Comparison of ENCODE assay signal across 19 mouse cellular contexts in genomic region chr15:77847108-77847507, GRCm38 (mm10). TPM values are rescaled to one million over a fixed set of nuclear protein-coding genes. Genes with fewer than 3 reads are reported as not detected.
DNase-seq lines count a peak whose midpoint lies in the region; ATAC-seq and TF ChIP-seq lines count a peak whose summit lies in the region.
"Had no signal": no experiment of that assay in that cellular context is flagged by ENCODE, and none has a peak within 500 bp of the region (broad histone marks: within the 10 kb centered on the region; RNA-seq: fewer than 3 reads in every experiment).

No protein-coding gene starts in this region.

- H3K9ac ChIP-seq in liver, embryonic 16.5 days (ENCODE audit: low read depth, low read length) = no peak overlapping the region
- H3K9ac ChIP-seq in heart, adult 2 months (ENCODE audit: low read depth, low read length) = no peak overlapping the region
- H3K9ac ChIP-seq: embryonic facial prominence, embryonic 13.5 days; forebrain, embryonic 12.5 days; forebrain, postnatal 0 days; heart, embryonic 13.5 days; hindbrain, embryonic 12.5 days had no signal

- no peak for TF ChIP-seq EP300 in heart, adult 2 months (IDR thresholded peaks at IDR 0.05; ENCODE audit: insufficient read depth, low read depth, low read length)

- peak overlapping the region; percentile 46 for H3K27ac ChIP-seq in liver, embryonic 16.5 days (ENCODE audit: low read length)
- no peak overlapping the region for H3K27ac ChIP-seq in heart, adult 2 months
- H3K27ac ChIP-seq: embryonic facial prominence, embryonic 13.5 days; forebrain, embryonic 12.5 days; heart, embryonic 13.5 days; hindbrain, embryonic 12.5 days had no signal

- WGBS in liver, embryonic 16.5 days (ENCODE audit: insufficient replicate concordance) = 56% methylated on average over 3 of the region's 3 CpGs
- WGBS in heart, adult 2 months = 91% methylated on average over 3 of the region's 3 CpGs

- no peaks in the 10 kb centered on the region for H3K27me3 ChIP-seq in liver, embryonic 16.5 days (ENCODE audit: control insufficient read depth, insufficient read depth, low read depth, low read length)
- no peaks in the 10 kb centered on the region for H3K27me3 ChIP-seq in E14TG2a.4 (ENCODE audit: insufficient read depth, low read length)
- H3K27me3 ChIP-seq in splenic B cell, adult 2 months (ENCODE audit: control insufficient read depth, insufficient read depth, low read length, poor library complexity, severe bottlenecking) = no peaks in the 10 kb centered on the region
- no peaks in the 10 kb centered on the region for H3K27me3 ChIP-seq in heart, adult 2 months (ENCODE audit: control insufficient read depth, insufficient read depth, low read length)
- H3K27me3 ChIP-seq: embryonic facial prominence, embryonic 13.5 days; forebrain, embryonic 12.5 days; heart, embryonic 13.5 days; hindbrain, embryonic 12.5 days had no signal

- no peak for TF ChIP-seq POLR2A in heart, adult 2 months (IDR thresholded peaks at IDR 0.05; ENCODE audit: insufficient read depth, low read depth, low read length)

- intact Hi-C loops in heart, adult 2 months (cut with DNase I) = no loop called here

- H3K4me1 ChIP-seq in liver, embryonic 16.5 days (ENCODE audit: control insufficient read depth, low read depth, low read length) = peaks cover 7% of the 10 kb centered on the region
- H3K4me1 ChIP-seq in E14TG2a.4 (replicated peaks; ENCODE audit: low read depth, low read length) = peaks cover 84% of the 10 kb centered on the region
- no peaks in the 10 kb centered on the region for H3K4me1 ChIP-seq in heart, adult 2 months (ENCODE audit: control insufficient read depth, insufficient read depth, low read length)
- H3K4me1 ChIP-seq: embryonic facial prominence, embryonic 13.5 days; forebrain, embryonic 12.5 days; hindbrain, embryonic 12.5 days had no signal

- no peak for DNase-seq in liver
- peak; percentile 40 for DNase-seq in splenic B cell, adult 2 months (ENCODE audit: low read depth, low spot score)
- DNase-seq in heart, adult 2 months = no peak
- no peak for DNase-seq in cerebellum, adult 9-10 months
- DNase-seq: adrenal gland, postnatal 10 days; cerebellum, adult 11-12 months; cerebellum, adult 9-11 months; cerebellum, postnatal 36 days; forebrain, postnatal 0 days; gastrocnemius, postnatal 14 days; heart, postnatal 36 days had no signal

- no peaks in the 10 kb centered on the region for H3K79me2 ChIP-seq in heart, adult 2 months (replicated peaks; ENCODE audit: control insufficient read depth, insufficient read depth, low read length)

- H3K4me2 ChIP-seq in liver, embryonic 16.5 days (ENCODE audit: low read depth, low read length) = no peak overlapping the region
- H3K4me2 ChIP-seq: embryonic facial prominence, embryonic 13.5 days; forebrain, embryonic 12.5 days; heart, embryonic 13.5 days; hindbrain, embryonic 12.5 days had no signal

- no peak for TF ChIP-seq CTCF in E14TG2a.4 (conservative IDR thresholded peaks at IDR 0.05; ENCODE audit: low read length)
- no peak for TF ChIP-seq CTCF in heart, adult 2 months (IDR thresholded peaks at IDR 0.05)

- no peaks in the 10 kb centered on the region for H3K9me3 ChIP-seq in liver, embryonic 16.5 days (replicated peaks; ENCODE audit: control insufficient read depth, low read length)
- H3K9me3 ChIP-seq in E14TG2a.4 (ENCODE audit: low read length) = no peaks in the 10 kb centered on the region
- H3K9me3 ChIP-seq: embryonic facial prominence, embryonic 13.5 days; forebrain, embryonic 12.5 days; heart, embryonic 13.5 days; hindbrain, embryonic 12.5 days had no signal

- ATAC-seq in liver, embryonic 16.5 days (ENCODE audit: low read depth) = no peak
- peak; percentile 33 for ATAC-seq in granulocyte monocyte progenitor cell, adult 5-6 weeks (replicated peaks; ENCODE audit: poor library complexity, severe bottlenecking)
- ATAC-seq: forebrain, postnatal 0 days; hindbrain, embryonic 16.5 days had no signal

- H3K4me3 ChIP-seq in liver, embryonic 16.5 days (ENCODE audit: low read depth, low read length) = no peak overlapping the region
- 0 out of 2 replicates have a peak overlapping the region, but pooled peaks have one; percentile 45 for H3K4me3 ChIP-seq in E14TG2a.4 (replicated peaks; ENCODE audit: low read length)
- no peak overlapping the region for H3K4me3 ChIP-seq in heart, adult 2 months
- H3K4me3 ChIP-seq: embryonic facial prominence, embryonic 13.5 days; forebrain, embryonic 12.5 days; heart, embryonic 13.5 days; hindbrain, embryonic 12.5 days had no signal

- H3K36me3 ChIP-seq in liver, embryonic 16.5 days (ENCODE audit: control insufficient read depth, insufficient read depth) = no peaks in the 10 kb centered on the region
- no peaks in the 10 kb centered on the region for H3K36me3 ChIP-seq in E14TG2a.4 (ENCODE audit: insufficient read depth, low read length)
- no peaks in the 10 kb centered on the region for H3K36me3 ChIP-seq in splenic B cell, adult 2 months (ENCODE audit: control insufficient read depth, insufficient read depth, low read length, poor library complexity, severe bottlenecking)
- H3K36me3 ChIP-seq in heart, adult 2 months (ENCODE audit: control insufficient read depth, insufficient read depth, low read length) = no peaks in the 10 kb centered on the region
- H3K36me3 ChIP-seq: embryonic facial prominence, embryonic 13.5 days; forebrain, embryonic 12.5 days; heart, embryonic 13.5 days; hindbrain, embryonic 12.5 days had no signal

RNA-seq across cellular contexts. Expression of gene Myh9, which starts 5.1 kb away (rescaled TPM):
- polyA plus RNA-seq in liver, embryonic 16.5 days (2015; fragmentation: Nextera tagmentation; extraction: Ambion mirVana) = 19.7 and 21.9 TPM in 2 replicates
- total RNA-seq in granulocyte monocyte progenitor cell, adult 5-6 weeks (2014; fragmentation: Nextera tagmentation) = 199 and 315 TPM in 2 replicates
- total RNA-seq in granulocyte monocyte progenitor cell, adult 5-6 weeks (2017) = 285 and 305 TPM in 2 replicates
- 100 to 1,000 TPM in 1 of 2 experiments, 10 to 100 TPM in 1; 88.3 to 111 TPM for total RNA-seq in heart, adult 2 months (2021)
- 30.4 and 46.8 TPM in 2 replicates for polyA plus RNA-seq in heart, adult 2 months (2012; rRNA removed)
